Mouse (Mus musculus): Measurements from ENCODE around the gene Cdc25b. TPM values are rescaled to one million over a fixed set of nuclear protein-coding genes. Genes with fewer than 3 reads are reported as not detected.

Gene Cdc25b
- 19.4 and 33.1 TPM in 2 replicates for polyA plus RNA-seq (2011; ENCODE audit: insufficient read length, low read depth, missing spikeins)

GRCm38 (mm10) chr2:131186771-131187601, at the start of gene Cdc25b, which contains the start of gene Spef1:
Gene Cdc25b (plus strand): TSS chr2:131186949.
Gene Spef1 (minus strand): TSS chr2:131187282.
- Histone ChIP-seq H3K4me3 (ENCODE audit: insufficient read depth, low read length) (peak within 1 kb of the TSS; percentile 59), H3K27ac (ENCODE audit: insufficient read depth, low read length) (no peak within 1 kb of the TSS), H3K4me1 (ENCODE audit: control insufficient read depth, insufficient read depth, low read length) (peaks cover 5% of the 10 kb centered on the region; the same call in 1 of the 2 replicates)
- TF ChIP-seq CTCF (IDR thresholded peaks at IDR 0.05; ENCODE audit: borderline replicate concordance, insufficient read depth, low read length) (no peak), POLR2A (IDR thresholded peaks at IDR 0.05; ENCODE audit: low read depth, low read length) (peak; percentile 49; the same call in 1 of the 2 replicates)

DNA sequence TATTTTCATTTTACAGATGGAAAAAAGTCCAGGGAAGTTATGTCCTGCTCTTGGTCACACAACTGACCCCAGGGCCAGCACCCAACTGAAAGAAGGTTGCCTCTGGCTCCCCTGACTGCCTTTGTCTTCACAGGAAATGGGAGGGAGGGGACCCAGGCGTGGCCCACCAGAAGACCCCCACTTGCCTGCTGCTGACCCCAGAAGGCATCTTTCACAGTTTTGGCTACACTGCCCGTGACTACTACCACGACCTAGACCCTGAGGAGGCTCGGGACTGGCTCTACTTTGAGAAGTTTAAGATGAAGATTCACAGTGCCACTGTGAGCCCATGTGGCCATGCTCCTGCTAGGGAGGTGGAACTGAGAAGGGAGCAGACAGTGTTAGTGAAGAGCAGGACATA, 48.5 kb upstream of the Cdc25b start:
- Histone ChIP-seq H3K4me3 (ENCODE audit: insufficient read depth, low read length) (no peak overlapping the region), H3K27ac (ENCODE audit: insufficient read depth, low read length) (no peak overlapping the region), H3K4me1 (ENCODE audit: control insufficient read depth, insufficient read depth, low read length) (no peaks in the 10 kb centered on the region)
- TF ChIP-seq CTCF (IDR thresholded peaks at IDR 0.05; ENCODE audit: borderline replicate concordance, insufficient read depth, low read length) = no peak
- TF ChIP-seq POLR2A (IDR thresholded peaks at IDR 0.05; ENCODE audit: low read depth, low read length) = no peak

- TF ChIP-seq POLR2A (IDR thresholded peaks at IDR 0.05; ENCODE audit: low read depth, low read length) = no peak
- no peak for TF ChIP-seq CTCF (IDR thresholded peaks at IDR 0.05; ENCODE audit: borderline replicate concordance, insufficient read depth, low read length)
- Histone ChIP-seq H3K4me1 (ENCODE audit: control insufficient read depth, insufficient read depth, low read length) (no peaks in the 10 kb centered on the region), H3K27ac (ENCODE audit: insufficient read depth, low read length) (no peak overlapping the region), H3K4me3 (ENCODE audit: insufficient read depth, low read length) (no peak overlapping the region)
These were observed 48.0 kb upstream of the Cdc25b start for GRCm38 (mm10) chr2:131138760-131139159.

GRCm38 (mm10) chr2:131139287-131139686, 47.5 kb upstream of the Cdc25b start:
- no peak overlapping the region for H3K4me3 ChIP-seq (ENCODE audit: insufficient read depth, low read length)
- TF ChIP-seq CTCF (IDR thresholded peaks at IDR 0.05; ENCODE audit: borderline replicate concordance, insufficient read depth, low read length) = no peak
- TF ChIP-seq POLR2A (IDR thresholded peaks at IDR 0.05; ENCODE audit: low read depth, low read length) = no peak
- H3K27ac ChIP-seq (ENCODE audit: insufficient read depth, low read length) = no peak overlapping the region
- no peaks in the 10 kb centered on the region for H3K4me1 ChIP-seq (ENCODE audit: control insufficient read depth, insufficient read depth, low read length)

DNA sequence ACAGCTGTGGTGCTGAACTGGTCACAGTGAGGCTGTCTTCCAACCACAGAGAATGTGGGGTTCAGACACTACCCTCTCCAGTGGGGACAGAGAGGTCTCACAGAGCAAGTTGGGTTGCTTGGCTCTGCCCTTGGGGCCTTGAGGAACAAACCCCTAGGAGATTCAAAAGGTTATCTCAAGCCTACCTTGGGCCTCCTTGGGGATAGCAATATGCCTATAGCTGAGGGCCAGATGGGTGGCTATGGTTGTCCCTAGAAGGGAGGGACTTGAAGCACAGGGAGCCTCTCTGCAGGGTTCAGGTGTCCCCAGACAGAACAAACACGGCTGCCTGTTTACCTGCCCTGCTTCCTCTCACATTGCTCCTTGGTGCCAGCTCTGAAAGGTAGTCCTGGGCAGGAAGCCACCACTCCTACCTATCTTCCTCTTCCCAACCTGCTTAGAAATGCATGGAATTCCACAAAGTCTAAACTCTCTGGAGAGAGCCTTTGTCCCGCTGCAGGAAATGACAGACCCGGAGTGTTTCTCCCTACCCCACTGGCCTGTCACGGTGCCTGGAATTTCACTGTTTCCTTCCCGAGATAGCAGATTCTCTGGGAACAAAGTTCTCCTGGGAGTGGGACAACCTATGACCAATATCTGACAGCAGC, 46.7 kb upstream of the Cdc25b start:
- H3K27ac ChIP-seq (ENCODE audit: insufficient read depth, low read length) = no peak overlapping the region
- H3K4me3 ChIP-seq (ENCODE audit: insufficient read depth, low read length) = no peak overlapping the region
- TF ChIP-seq POLR2A (IDR thresholded peaks at IDR 0.05; ENCODE audit: low read depth, low read length) (no peak), CTCF (IDR thresholded peaks at IDR 0.05; ENCODE audit: borderline replicate concordance, insufficient read depth, low read length) (no peak)
- no peaks in the 10 kb centered on the region for H3K4me1 ChIP-seq (ENCODE audit: control insufficient read depth, insufficient read depth, low read length)

- Histone ChIP-seq H3K4me3 (ENCODE audit: insufficient read depth, low read length) (no peak overlapping the region), H3K4me1 (ENCODE audit: control insufficient read depth, insufficient read depth, low read length) (no peaks in the 10 kb centered on the region), H3K27ac (ENCODE audit: insufficient read depth, low read length) (no peak overlapping the region)
- no peak for TF ChIP-seq CTCF (IDR thresholded peaks at IDR 0.05; ENCODE audit: borderline replicate concordance, insufficient read depth, low read length)
- TF ChIP-seq POLR2A (IDR thresholded peaks at IDR 0.05; ENCODE audit: low read depth, low read length) = no peak
These were observed 46.2 kb upstream of the Cdc25b start for GRCm38 (mm10) chr2:131140533-131140905.

GRCm38 (mm10) chr2:131141336-131141986, 45.3 kb upstream of the Cdc25b start:
- no peak overlapping the region for H3K4me3 ChIP-seq (ENCODE audit: insufficient read depth, low read length)
- H3K4me1 ChIP-seq (ENCODE audit: control insufficient read depth, insufficient read depth, low read length) = no peaks in the 10 kb centered on the region
- no peak for TF ChIP-seq POLR2A (IDR thresholded peaks at IDR 0.05; ENCODE audit: low read depth, low read length)
- TF ChIP-seq CTCF (IDR thresholded peaks at IDR 0.05; ENCODE audit: borderline replicate concordance, insufficient read depth, low read length) = no peak
- no peak overlapping the region for H3K27ac ChIP-seq (ENCODE audit: insufficient read depth, low read length)

- H3K4me3 ChIP-seq (ENCODE audit: insufficient read depth, low read length) = no peak overlapping the region
- H3K4me1 ChIP-seq (ENCODE audit: control insufficient read depth, insufficient read depth, low read length) = no peaks in the 10 kb centered on the region
- TF ChIP-seq POLR2A (IDR thresholded peaks at IDR 0.05; ENCODE audit: low read depth, low read length) (no peak), CTCF (IDR thresholded peaks at IDR 0.05; ENCODE audit: borderline replicate concordance, insufficient read depth, low read length) (peak; percentile 55; the same call in 1 of the 2 replicates)
- H3K27ac ChIP-seq (ENCODE audit: insufficient read depth, low read length) = no peak overlapping the region
These were observed 44.2 kb upstream of the Cdc25b start for GRCm38 (mm10) chr2:131142592-131142991.

GRCm38 (mm10) chr2:131143007-131143780, 43.6 kb upstream of the Cdc25b start:
- Histone ChIP-seq H3K27ac (ENCODE audit: insufficient read depth, low read length) (no peak overlapping the region), H3K4me3 (ENCODE audit: insufficient read depth, low read length) (no peak overlapping the region), H3K4me1 (ENCODE audit: control insufficient read depth, insufficient read depth, low read length) (no peaks in the 10 kb centered on the region)
- TF ChIP-seq POLR2A (IDR thresholded peaks at IDR 0.05; ENCODE audit: low read depth, low read length) (no peak), CTCF (IDR thresholded peaks at IDR 0.05; ENCODE audit: borderline replicate concordance, insufficient read depth, low read length) (no peak)
